Mouse (Mus musculus): ENCODE measurements at regions not wholly inside any gene's neighbourhood (a gene's known extent, or its start where the extent isn't known, plus 50 kb on each side); places are given as distances from the start of the nearest gene placed in this dataset.

DNA sequence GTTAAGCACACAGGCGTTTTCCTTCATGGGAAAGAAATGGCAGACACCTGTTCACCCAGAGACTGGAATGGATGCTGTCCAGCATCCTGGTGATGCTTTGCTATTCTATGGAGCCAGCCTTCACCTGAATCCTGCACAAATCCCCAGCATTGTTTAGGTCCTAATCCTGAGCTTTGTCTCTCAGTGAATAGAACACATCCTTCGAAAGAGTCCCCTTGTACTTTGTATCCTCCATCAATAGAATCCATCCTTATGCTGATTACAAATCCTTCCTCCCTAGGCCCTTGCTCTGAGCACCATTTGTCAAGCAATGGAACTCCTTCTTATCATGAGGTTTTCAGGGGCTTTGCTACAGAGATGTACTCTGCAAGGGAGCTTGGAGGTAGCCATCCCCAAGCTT, 292.1 kb downstream of the Rwdd3 start:
- no peak for TF ChIP-seq CTCF (IDR thresholded peaks at IDR 0.05)
- no peak for TF ChIP-seq POLR2A (IDR thresholded peaks at IDR 0.05; ENCODE audit: insufficient read depth, low read depth, low read length)
